Mouse (Mus musculus) thymus, adult 2 months (tissue): ENCODE data around the gene Tomt.

ENCODE experiments used
- CTCF ChIP-seq: fragments of 200-500 bp; IDR thresholded peaks from 2 replicates; pipeline ENCODE4 v1.5.1; 2012; ENCODE audit warnings: mild to moderate bottlenecking, control low read depth, low read length, moderate library complexity, borderline replicate concordance; ENCODE audit not compliant: control insufficient read depth, poor library complexity, insufficient read depth; ENCODE audit errors: extremely low read depth
- POLR2A ChIP-seq: fragments of 200-500 bp; IDR thresholded peaks from 2 replicates; pipeline ENCODE4 v1.6.1; 2012; ENCODE audit warnings: mild to moderate bottlenecking, low read length, control low read depth, moderate library complexity; ENCODE audit not compliant: control insufficient read depth, poor library complexity, insufficient read depth; ENCODE audit errors: extremely low read depth

DNA sequence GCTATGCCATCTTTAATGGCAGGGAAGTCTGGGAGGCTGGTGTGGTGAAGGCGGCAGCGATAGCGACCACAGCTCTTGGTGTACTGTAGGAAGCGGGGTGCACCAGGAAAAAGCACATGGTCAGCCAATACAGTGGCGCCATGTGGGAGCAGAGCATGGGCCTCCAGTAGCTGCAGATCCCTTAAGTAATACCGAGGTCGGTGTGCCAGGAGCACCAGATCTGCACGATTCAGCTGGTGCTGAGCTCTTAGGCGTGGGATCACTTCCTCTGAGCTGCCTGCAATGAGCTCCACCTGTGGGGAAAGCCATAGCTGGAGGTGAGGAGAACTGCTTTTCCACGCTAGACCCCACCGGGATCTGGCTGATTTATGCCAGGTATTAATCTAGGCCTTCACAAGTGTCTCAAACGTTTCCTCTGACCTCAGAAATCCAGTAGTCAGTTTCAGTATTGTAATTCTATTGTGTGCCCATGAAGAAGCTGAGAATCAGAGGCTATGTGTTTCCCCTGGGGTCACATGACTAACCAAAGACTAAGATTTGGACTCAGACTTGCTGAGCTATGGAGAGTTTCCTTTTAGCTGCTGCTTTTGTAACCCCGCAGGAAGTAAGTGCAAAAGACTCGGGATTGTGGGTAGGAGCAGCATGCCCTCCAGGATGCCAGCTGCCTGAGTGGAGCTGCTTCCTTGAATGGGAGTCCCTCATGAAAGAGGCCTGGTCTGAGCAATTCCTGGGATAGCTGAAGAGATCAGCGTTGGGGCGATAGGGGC is 5.6 kb downstream of the Tomt start:
- TF ChIP-seq CTCF (no peak), POLR2A (no peak)
